Mouse (Mus musculus): ENCODE measurements around the gene Fam193a. TPM values are rescaled to one million over a fixed set of nuclear protein-coding genes. Genes with fewer than 3 reads are reported as not detected.

Gene Fam193a
- polyA plus RNA-seq, 1 experiment from 2014 or later, result 18.3 TPM

GRCm38 (mm10) chr5:34514218-34514566 lies 144.5 kb downstream of the Fam193a start:
- no peak for ATAC-seq (ENCODE audit: low FRiP score, low read depth)
- peak overlapping the region; percentile 75 for H3K4me3 ChIP-seq
- peaks cover 10% of the 10 kb centered on the region for H3K4me1 ChIP-seq
- H3K9me3 ChIP-seq, result 0 out of 2 replicates have a peak, but pooled peaks cover under 1% of the 10 kb centered on the region
- H3K27ac ChIP-seq, result no peak overlapping the region
- 20% methylated on average over 7 of the region's 7 CpGs for WGBS
- peaks cover 11% of the 10 kb centered on the region for H3K27me3 ChIP-seq
- H3K36me3 ChIP-seq, result no peaks in the 10 kb centered on the region
- no peak overlapping the region for H3K9ac ChIP-seq
- H3K4me2 ChIP-seq (replicated peaks), result peak overlapping the region; percentile 92

GRCm38 (mm10) chr5:34515096-34515495 lies 145.4 kb downstream of the Fam193a start:
- no peak for ATAC-seq (ENCODE audit: low FRiP score, low read depth)
- H3K9me3 ChIP-seq, result no peaks in the 10 kb centered on the region
- no peaks in the 10 kb centered on the region for H3K36me3 ChIP-seq
- H3K4me2 ChIP-seq (replicated peaks), result no peak overlapping the region
- H3K4me3 ChIP-seq, result no peak overlapping the region
- no peak overlapping the region for H3K27ac ChIP-seq
- no peak overlapping the region for H3K9ac ChIP-seq
- H3K27me3 ChIP-seq, result peaks cover 11% of the 10 kb centered on the region
- peaks cover 10% of the 10 kb centered on the region for H3K4me1 ChIP-seq

GRCm38 (mm10) chr5:34517913-34518312 lies 148.2 kb downstream of the Fam193a start:
- ATAC-seq (ENCODE audit: low FRiP score, low read depth), result no peak
- no peak overlapping the region for H3K4me3 ChIP-seq
- peaks cover 12% of the 10 kb centered on the region for H3K4me1 ChIP-seq
- peaks cover under 1% of the 10 kb centered on the region for H3K27me3 ChIP-seq
- no peak overlapping the region for H3K9ac ChIP-seq
- H3K4me2 ChIP-seq (replicated peaks), result no peak overlapping the region
- no peak overlapping the region for H3K27ac ChIP-seq
- no peaks in the 10 kb centered on the region for H3K9me3 ChIP-seq
- no peaks in the 10 kb centered on the region for H3K36me3 ChIP-seq
- 34% methylated on average over 3 of the region's 3 CpGs for WGBS

GRCm38 (mm10) chr5:34519389-34519910 lies 149.7 kb downstream of the Fam193a start:
- WGBS, result 80% methylated on average over 9 of the region's 9 CpGs

GRCm38 (mm10) chr5:34520458-34521209 lies 150.9 kb downstream of the Fam193a start:
- no peaks in the 10 kb centered on the region for H3K36me3 ChIP-seq
- no peak for ATAC-seq (ENCODE audit: low FRiP score, low read depth)
- H3K4me3 ChIP-seq, result no peak overlapping the region
- H3K4me1 ChIP-seq, result 0 out of 2 replicates have a peak, but pooled peaks cover 2% of the 10 kb centered on the region
- 72% methylated on average over 11 of the region's 11 CpGs for WGBS
- H3K9me3 ChIP-seq, result no peaks in the 10 kb centered on the region
- no peak overlapping the region for H3K9ac ChIP-seq
- H3K27ac ChIP-seq, result no peak overlapping the region
- H3K27me3 ChIP-seq, result no peaks in the 10 kb centered on the region
- no peak overlapping the region for H3K4me2 ChIP-seq (replicated peaks)

More at GRCm38 (mm10) chr5:34519389-34519910, 149.7 kb downstream of the Fam193a start:
- no peak overlapping the region for H3K9ac ChIP-seq
- H3K36me3 ChIP-seq, result no peaks in the 10 kb centered on the region
- H3K27me3 ChIP-seq, result no peaks in the 10 kb centered on the region
- no peaks in the 10 kb centered on the region for H3K9me3 ChIP-seq
- H3K27ac ChIP-seq, result no peak overlapping the region
- H3K4me2 ChIP-seq (replicated peaks), result no peak overlapping the region
- no peak for ATAC-seq (ENCODE audit: low FRiP score, low read depth)
- no peak overlapping the region for H3K4me3 ChIP-seq
- H3K4me1 ChIP-seq, result peaks cover 3% of the 10 kb centered on the region; the same call in 1 of the 2 replicates

- no peaks in the 10 kb centered on the region for H3K36me3 ChIP-seq
- no peak overlapping the region for H3K27ac ChIP-seq
- no peak overlapping the region for H3K4me3 ChIP-seq
- H3K9me3 ChIP-seq, result no peaks in the 10 kb centered on the region
- peaks cover 4% of the 10 kb centered on the region; the same call in 1 of the 2 replicates for H3K27me3 ChIP-seq
- no peak overlapping the region for H3K9ac ChIP-seq
- H3K4me1 ChIP-seq, result 0 out of 2 replicates have a peak, but pooled peaks cover 2% of the 10 kb centered on the region
- no peak for ATAC-seq (ENCODE audit: low FRiP score, low read depth)
- WGBS, result 75% methylated on average over 3 of the region's 3 CpGs
- H3K4me2 ChIP-seq (replicated peaks), result no peak overlapping the region
These were observed 151.6 kb downstream of the Fam193a start for GRCm38 (mm10) chr5:34521337-34521736.

GRCm38 (mm10) chr5:34523958-34524485 lies 154.3 kb downstream of the Fam193a start:
- 49% methylated on average over 4 of the region's 4 CpGs for WGBS
- H3K36me3 ChIP-seq, result no peaks in the 10 kb centered on the region
- H3K9me3 ChIP-seq, result no peaks in the 10 kb centered on the region
- no peak overlapping the region for H3K4me3 ChIP-seq
- peaks cover 13% of the 10 kb centered on the region for H3K27me3 ChIP-seq
- no peak overlapping the region for H3K9ac ChIP-seq
- no peak overlapping the region for H3K4me2 ChIP-seq (replicated peaks)
- ATAC-seq (ENCODE audit: low FRiP score, low read depth), result no peak
- no peak overlapping the region for H3K27ac ChIP-seq
- H3K4me1 ChIP-seq, result 0 out of 2 replicates have a peak, but pooled peaks cover 2% of the 10 kb centered on the region

- peaks cover 13% of the 10 kb centered on the region for H3K27me3 ChIP-seq
- no peak for ATAC-seq (ENCODE audit: low FRiP score, low read depth)
- no peak overlapping the region for H3K9ac ChIP-seq
- H3K36me3 ChIP-seq, result no peaks in the 10 kb centered on the region
- H3K27ac ChIP-seq, result no peak overlapping the region
- H3K4me3 ChIP-seq, result no peak overlapping the region
- H3K9me3 ChIP-seq, result no peaks in the 10 kb centered on the region
- H3K4me1 ChIP-seq, result 0 out of 2 replicates have a peak, but pooled peaks cover 2% of the 10 kb centered on the region
- no peak overlapping the region for H3K4me2 ChIP-seq (replicated peaks)
These were observed 154.8 kb downstream of the Fam193a start for GRCm38 (mm10) chr5:34524511-34524910.

GRCm38 (mm10) chr5:34525663-34526476 lies 156.1 kb downstream of the Fam193a start, which contains the start of gene Sh3bp2:
Gene Sh3bp2, plus strand, starts transcription at chr5:34525838.
- WGBS, result 2% methylated on average over 38 of the region's 38 CpGs
- Histone ChIP-seq H3K9ac (peak within 1 kb of the TSS; percentile 59), H3K27ac (no peak within 1 kb of the TSS), H3K27me3 (peaks cover 13% of the 10 kb centered on the region), H3K4me1 (0 out of 2 replicates have a peak, but pooled peaks cover 2% of the 10 kb centered on the region), H3K4me3 (peak within 1 kb of the TSS; percentile 56), H3K9me3 (no peaks in the 10 kb centered on the region), H3K36me3 (no peaks in the 10 kb centered on the region), H3K4me2 (replicated peaks) (peak within 1 kb of the TSS; percentile 67)
- peak; percentile 94 for ATAC-seq (ENCODE audit: low FRiP score, low read depth)

GRCm38 (mm10) chr5:34526477-34526775 lies 156.7 kb downstream of the Fam193a start:
- Histone ChIP-seq H3K27me3 (peaks cover 13% of the 10 kb centered on the region), H3K4me3 (peak overlapping the region; percentile 56), H3K36me3 (no peaks in the 10 kb centered on the region), H3K4me2 (replicated peaks) (peak overlapping the region; percentile 67), H3K9me3 (no peaks in the 10 kb centered on the region), H3K27ac (no peak overlapping the region), H3K4me1 (no peaks in the 10 kb centered on the region), H3K9ac (no peak overlapping the region)
- ATAC-seq (ENCODE audit: low FRiP score, low read depth), result no peak
- WGBS, result 40% methylated on average over 5 of the region's 5 CpGs

- no peak overlapping the region for H3K4me3 ChIP-seq
- H3K9me3 ChIP-seq, result no peaks in the 10 kb centered on the region
- WGBS, result 79% methylated on average over 2 of the region's 2 CpGs
- H3K9ac ChIP-seq, result no peak overlapping the region
- H3K4me2 ChIP-seq (replicated peaks), result no peak overlapping the region
- H3K27me3 ChIP-seq, result peaks cover 13% of the 10 kb centered on the region
- H3K4me1 ChIP-seq, result no peaks in the 10 kb centered on the region
- no peaks in the 10 kb centered on the region for H3K36me3 ChIP-seq
- no peak overlapping the region for H3K27ac ChIP-seq
- ATAC-seq (ENCODE audit: low FRiP score, low read depth), result no peak
These were observed 157.6 kb downstream of the Fam193a start for GRCm38 (mm10) chr5:34527352-34527751.

GRCm38 (mm10) chr5:34528724-34529123 lies 159.0 kb downstream of the Fam193a start:
- Histone ChIP-seq H3K9ac (no peak overlapping the region), H3K9me3 (no peaks in the 10 kb centered on the region), H3K27ac (no peak overlapping the region), H3K36me3 (no peaks in the 10 kb centered on the region), H3K4me2 (replicated peaks) (no peak overlapping the region), H3K4me3 (no peak overlapping the region), H3K4me1 (no peaks in the 10 kb centered on the region), H3K27me3 (peaks cover 13% of the 10 kb centered on the region)
- 76% methylated on average over 5 of the region's 5 CpGs for WGBS
- no peak for ATAC-seq (ENCODE audit: low FRiP score, low read depth)

All from limb, embryonic 13.5 days (tissue).